Mouse (Mus musculus) bone marrow, adult 2 months (tissue): ENCODE results near the gene Car12.

Source experiments
- CTCF ChIP-seq: fragments of 200-500 bp; IDR thresholded peaks from 2 replicates; pipeline ENCODE4 v1.5.1; 2011; ENCODE audit warnings: low read length, control low read depth; ENCODE audit not compliant: control insufficient read depth, insufficient read depth
- POLR2A ChIP-seq: fragments of 200-500 bp; IDR thresholded peaks from 2 replicates; pipeline ENCODE4 v1.6.1; 2011; ENCODE audit warnings: low read depth, mild to moderate bottlenecking, control low read depth, low read length, borderline replicate concordance; ENCODE audit not compliant: control insufficient read depth

DNA sequence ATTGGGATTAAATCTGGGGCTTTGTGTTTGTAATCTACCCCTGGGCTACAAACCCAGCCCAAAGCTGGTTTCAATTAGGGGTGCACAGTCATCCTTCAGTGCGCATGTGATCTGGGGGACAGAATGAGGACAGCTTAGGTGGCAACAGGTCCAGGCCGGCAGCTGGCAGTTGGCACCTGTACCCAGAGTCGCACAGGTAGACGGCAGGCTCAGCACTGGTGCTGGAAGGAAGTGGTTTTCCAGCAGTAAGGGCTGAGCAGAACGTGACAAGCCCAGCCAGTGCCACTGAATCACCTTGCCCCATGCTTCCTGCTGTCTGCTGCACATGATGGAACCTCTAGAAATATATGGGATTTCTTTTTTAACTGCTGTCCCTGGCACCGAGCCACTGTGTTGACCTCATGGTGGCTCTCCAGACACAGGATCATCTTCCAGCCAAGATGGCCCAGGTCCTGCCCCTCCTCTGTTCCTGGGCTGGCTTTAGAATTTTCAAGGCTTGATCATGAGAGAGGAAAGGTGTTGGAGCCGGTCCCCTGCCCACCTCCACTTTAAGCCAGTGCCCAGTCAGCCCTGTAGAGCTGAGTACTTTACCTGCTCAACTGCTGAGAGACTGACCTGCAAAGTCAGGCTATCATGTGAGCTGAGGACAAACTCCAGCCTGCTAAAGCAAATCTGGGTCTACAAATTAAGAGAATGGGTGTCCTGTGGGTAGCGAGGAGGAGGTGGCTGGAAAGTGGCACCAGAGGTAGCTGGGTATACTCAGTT lies 7.4 kb downstream of the Car12 start:
- TF ChIP-seq CTCF = no peak
- no peak for TF ChIP-seq POLR2A
